Mouse (Mus musculus) neural tube, embryonic 11.5 days (tissue): ENCODE data around the gene Sik1. TPM values are rescaled to one million over a fixed set of nuclear protein-coding genes. Genes with fewer than 3 reads are reported as not detected.

ENCODE experiments used
- ATAC-seq: fragments of 200-750 bp; cut with Nextera tagmentation; 2 replicates; pipeline ENCODE4 v1.8.0; 2017; ENCODE audit warnings: moderate number of reproducible peaks, mild to moderate bottlenecking, moderate TSS enrichment, moderate library complexity; ENCODE audit not compliant: insufficient read depth, low FRiP score, low TSS enrichment
- DNase-seq: peaks from one replicate; pipeline ENCODE4 v3.0.0-alpha.2; 2015; ENCODE audit warnings: low spot score
- H3K27ac ChIP-seq: fragments of 300-500 bp; sonication (generic); 2 replicates; pipeline ENCODE4 v1.5.1; 2014; ENCODE audit warnings: low read depth, mild to moderate bottlenecking, low read length
- H3K27me3 ChIP-seq: fragments of 300-500 bp; sonication (generic); 2 replicates; pipeline ENCODE4 v1.6.1; 2014; ENCODE audit warnings: mild to moderate bottlenecking, low read length, mixed read lengths; ENCODE audit not compliant: control insufficient read depth, insufficient read depth
- H3K36me3 ChIP-seq: fragments of 300-500 bp; sonication (generic); 2 replicates; pipeline ENCODE4 v1.6.1; 2014; ENCODE audit warnings: mild to moderate bottlenecking, low read length, moderate library complexity, mixed read lengths; ENCODE audit not compliant: control insufficient read depth, insufficient read depth
- H3K4me1 ChIP-seq: fragments of 300-500 bp; sonication (generic); 2 replicates; pipeline ENCODE4 v1.6.1; 2014; ENCODE audit warnings: low read length, mixed read lengths; ENCODE audit not compliant: control insufficient read depth, insufficient read depth
- H3K4me2 ChIP-seq: fragments of 300-500 bp; sonication (generic); 2 replicates; pipeline ENCODE4 v1.6.1; 2014; ENCODE audit warnings: low read depth, mild to moderate bottlenecking, moderate library complexity
- H3K4me3 ChIP-seq: fragments of 300-500 bp; sonication (generic); 2 replicates; pipeline ENCODE4 v1.5.1; 2014; ENCODE audit warnings: low read depth, low read length
- H3K9ac ChIP-seq: fragments of 300-500 bp; sonication (generic); 2 replicates; pipeline ENCODE4 v1.6.1; 2014; ENCODE audit warnings: mild to moderate bottlenecking, low read length
- H3K9me3 ChIP-seq: fragments of 300-500 bp; sonication (generic); 2 replicates; pipeline ENCODE4 v1.6.1; 2016; ENCODE audit warnings: low read length; ENCODE audit not compliant: control insufficient read depth
- WGBS: fragments of 180-500 bp; shearing (Covaris S2); extraction: QIAGEN DNeasy Blood & Tissue Kit; methylation state at CpG from one replicate; pipeline ENCODE4 v1.1.7; 2014; 5-methylcytosine and 5-hydroxymethylcytosine counted together
- polyA plus RNA-seq: library from polyadenylated mRNA; unstranded; fragments of >200 nt; fragmentation: Nextera tagmentation; extraction: Ambion mirVana; gene quantifications from 2 replicates; pipeline ENCODE4 v1.2.1, GENCODE M21; 2014

Sik1 gene
- polyA plus RNA-seq, 1 experiment from 2014 or later, result 18.3 TPM

GRCm38 (mm10) chr17:31827206-31827605 lies 28.4 kb downstream of the Sik1 start:
- no peaks in the 10 kb centered on the region for H3K27me3 ChIP-seq
- no peak overlapping the region for H3K9ac ChIP-seq
- H3K36me3 ChIP-seq, result no peaks in the 10 kb centered on the region
- DNase-seq (no peak), ATAC-seq (no peak)
- H3K9me3 ChIP-seq, result no peaks in the 10 kb centered on the region
- no peak overlapping the region for H3K4me3 ChIP-seq
- 86% methylated on average over 5 of the region's 5 CpGs for WGBS
- H3K4me1 ChIP-seq, result no peaks in the 10 kb centered on the region
- no peak overlapping the region for H3K27ac ChIP-seq
- H3K4me2 ChIP-seq, result no peak overlapping the region

GRCm38 (mm10) chr17:31826669-31827068 lies 28.9 kb downstream of the Sik1 start:
- 80% methylated on average over 6 of the region's 6 CpGs for WGBS
- DNase-seq (no peak), ATAC-seq (no peak)
- no peak overlapping the region for H3K27ac ChIP-seq
- no peak overlapping the region for H3K9ac ChIP-seq
- H3K4me2 ChIP-seq, result no peak overlapping the region
- H3K9me3 ChIP-seq, result no peaks in the 10 kb centered on the region
- H3K36me3 ChIP-seq, result no peaks in the 10 kb centered on the region
- H3K4me3 ChIP-seq, result no peak overlapping the region
- H3K27me3 ChIP-seq, result no peaks in the 10 kb centered on the region
- no peaks in the 10 kb centered on the region for H3K4me1 ChIP-seq

- H3K9ac ChIP-seq, result no peak overlapping the region
- no peaks in the 10 kb centered on the region for H3K9me3 ChIP-seq
- WGBS, result 94% methylated on average over 9 of the region's 9 CpGs
- no peak overlapping the region for H3K4me2 ChIP-seq
- H3K4me3 ChIP-seq, result no peak overlapping the region
- H3K4me1 ChIP-seq, result no peaks in the 10 kb centered on the region
- ATAC-seq, result no peak
- no peak overlapping the region for H3K27ac ChIP-seq
- DNase-seq, result no peak
- no peaks in the 10 kb centered on the region for H3K36me3 ChIP-seq
- H3K27me3 ChIP-seq, result no peaks in the 10 kb centered on the region
Measured at GRCm38 (mm10) chr17:31825678-31826077, 29.9 kb downstream of the Sik1 start.

GRCm38 (mm10) chr17:31824812-31825211 lies 30.8 kb downstream of the Sik1 start:
- no peak overlapping the region for H3K4me2 ChIP-seq
- no peak overlapping the region for H3K9ac ChIP-seq
- H3K36me3 ChIP-seq, result no peaks in the 10 kb centered on the region
- H3K27ac ChIP-seq, result no peak overlapping the region
- DNase-seq (no peak), ATAC-seq (no peak)
- no peaks in the 10 kb centered on the region for H3K4me1 ChIP-seq
- H3K27me3 ChIP-seq, result no peaks in the 10 kb centered on the region
- H3K4me3 ChIP-seq, result no peak overlapping the region
- WGBS, result 88% methylated on average over 7 of the region's 7 CpGs
- H3K9me3 ChIP-seq, result no peaks in the 10 kb centered on the region

GRCm38 (mm10) chr17:31821136-31821933 lies 34.3 kb downstream of the Sik1 start:
- Histone ChIP-seq H3K27me3 (no peaks in the 10 kb centered on the region), H3K27ac (no peak overlapping the region), H3K9ac (0 out of 2 replicates have a peak overlapping the region, but pooled peaks have one; percentile 4), H3K9me3 (no peaks in the 10 kb centered on the region), H3K4me2 (no peak overlapping the region), H3K4me3 (no peak overlapping the region), H3K36me3 (no peaks in the 10 kb centered on the region), H3K4me1 (peaks cover 7% of the 10 kb centered on the region; the same call in 1 of the 2 replicates)
- DNase-seq (no peak), ATAC-seq (no peak)
- WGBS, result 38% methylated on average over 12 of the region's 13 CpGs

- DNase-seq (no peak), ATAC-seq (no peak)
- Histone ChIP-seq H3K36me3 (no peaks in the 10 kb centered on the region), H3K27me3 (no peaks in the 10 kb centered on the region), H3K27ac (no peak overlapping the region), H3K9me3 (no peaks in the 10 kb centered on the region), H3K9ac (no peak overlapping the region), H3K4me3 (no peak overlapping the region), H3K4me2 (no peak overlapping the region), H3K4me1 (peaks cover 7% of the 10 kb centered on the region; the same call in 1 of the 2 replicates)
- WGBS, result 53% methylated on average over 4 of the region's 4 CpGs
Measured at GRCm38 (mm10) chr17:31820099-31820846, 35.3 kb downstream of the Sik1 start.

GRCm38 (mm10) chr17:31819372-31819771 lies 36.2 kb downstream of the Sik1 start:
- WGBS, result 82% methylated on average over 9 of the region's 9 CpGs
- no peak for DNase-seq
- no peak overlapping the region for H3K27ac ChIP-seq
- H3K36me3 ChIP-seq, result no peaks in the 10 kb centered on the region
- H3K9me3 ChIP-seq, result no peaks in the 10 kb centered on the region
- H3K27me3 ChIP-seq, result no peaks in the 10 kb centered on the region
- H3K4me1 ChIP-seq, result peaks cover 7% of the 10 kb centered on the region; the same call in 1 of the 2 replicates
- no peak for ATAC-seq
- no peak overlapping the region for H3K4me3 ChIP-seq
- H3K9ac ChIP-seq, result no peak overlapping the region
- H3K4me2 ChIP-seq, result no peak overlapping the region

GRCm38 (mm10) chr17:31817815-31818214 lies 37.8 kb downstream of the Sik1 start:
- Histone ChIP-seq H3K9ac (no peak overlapping the region), H3K4me2 (no peak overlapping the region), H3K27ac (no peak overlapping the region), H3K4me3 (no peak overlapping the region), H3K9me3 (no peaks in the 10 kb centered on the region), H3K4me1 (peaks cover 7% of the 10 kb centered on the region; the same call in 1 of the 2 replicates), H3K27me3 (no peaks in the 10 kb centered on the region), H3K36me3 (no peaks in the 10 kb centered on the region)
- DNase-seq (no peak), ATAC-seq (no peak)
- WGBS, result 93% methylated on average over 1 of the region's 1 CpGs
